Mouse (Mus musculus): Measurements from ENCODE around the gene Ubl4a.

GRCm38 (mm10) chrX:74400136-74400535 lies 27.1 kb upstream of the Ubl4a start:
- TF ChIP-seq GATA1 (IDR thresholded peaks at IDR 0.05; ENCODE audit: borderline replicate concordance, low read length) (no peak), FLI1 (IDR thresholded peaks at IDR 0.05; ENCODE audit: low read length) (no peak)
